Mouse (Mus musculus): Measurements from ENCODE around the gene Aptx. TPM values are rescaled to one million over a fixed set of nuclear protein-coding genes. Genes with fewer than 3 reads are reported as not detected.

Gene Aptx
- polyA plus RNA-seq, 1 experiment from 2014 or later, result 52.4 TPM

DNA sequence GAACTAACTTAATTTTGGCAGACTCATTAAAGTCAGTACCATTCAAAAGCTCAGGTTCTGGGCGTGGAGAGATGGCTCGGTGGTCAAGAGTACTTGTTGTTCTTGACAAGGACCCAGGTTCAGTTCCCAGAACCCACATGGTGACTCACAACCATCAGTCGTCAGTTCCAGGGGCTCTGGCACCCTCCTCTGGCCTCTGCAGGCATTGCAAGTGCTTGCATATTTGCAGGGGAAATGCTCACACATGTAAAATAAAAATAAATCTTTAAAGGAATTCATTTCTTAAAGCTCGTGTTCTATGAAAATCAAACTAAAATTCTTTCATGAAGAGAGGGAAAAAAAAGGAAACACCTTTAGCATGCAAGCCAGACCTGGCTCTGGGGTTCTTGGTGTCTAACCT, 62.0 kb downstream of the Aptx start:
- H3K27me3 ChIP-seq (ENCODE audit: control insufficient read depth, insufficient read depth, low read length), result no peaks in the 10 kb centered on the region
- H3K4me3 ChIP-seq (ENCODE audit: low read depth, low read length), result no peak overlapping the region
- H3K36me3 ChIP-seq (ENCODE audit: control insufficient read depth, insufficient read depth, low read length), result no peaks in the 10 kb centered on the region
- H3K4me1 ChIP-seq (ENCODE audit: control insufficient read depth, insufficient read depth, low read length), result no peaks in the 10 kb centered on the region
- H3K27ac ChIP-seq (ENCODE audit: low read depth, low read length), result no peak overlapping the region
- H3K9me3 ChIP-seq (ENCODE audit: control insufficient read depth, low read length), result no peaks in the 10 kb centered on the region
- no peak overlapping the region for H3K4me2 ChIP-seq (ENCODE audit: low read depth, low read length)
- WGBS, result 84% methylated on average over 4 of the region's 4 CpGs
- no peak for ATAC-seq (ENCODE audit: low read depth)
- no peak overlapping the region for H3K9ac ChIP-seq (replicated peaks; ENCODE audit: low read depth, low read length)

MicroRNAs within 50 kb of the gene (microRNA counts, 519-probe panel; counts per million panel counts)
- microRNA mmu-miR-207, result not detected

Small RNAs within 50 kb of the gene (microRNA-seq; reads per million reads assigned to microRNA genes)
- not detected for gene Mir207

Other genes starting within 250 kb of the Aptx start
- 1.9 and 3.3 TPM in 2 replicates for gene Tmem215, start 231.0 kb downstream of the Aptx start, polyA plus RNA-seq (2014; fragmentation: Nextera tagmentation; extraction: Ambion mirVana)
- 653 and 702 TPM in 2 replicates for gene Dnaja1, start 19.0 kb upstream of the Aptx start, polyA plus RNA-seq (2014; fragmentation: Nextera tagmentation; extraction: Ambion mirVana)
- 117 and 125 TPM in 2 replicates for gene Smu1, start 54.7 kb upstream of the Aptx start, polyA plus RNA-seq (2014; fragmentation: Nextera tagmentation; extraction: Ambion mirVana)
- gene B4galt1, start 150.8 kb upstream of the Aptx start, polyA plus RNA-seq (2014; fragmentation: Nextera tagmentation; extraction: Ambion mirVana), result 5.2 and 9.9 TPM in 2 replicates
- gene Spink4, start 216.9 kb upstream of the Aptx start, polyA plus RNA-seq (2014; fragmentation: Nextera tagmentation; extraction: Ambion mirVana), result not detected in 2 replicates
- gene Bag1, start 245.1 kb upstream of the Aptx start, polyA plus RNA-seq (2014; fragmentation: Nextera tagmentation; extraction: Ambion mirVana), result 195 and 239 TPM in 2 replicates
- gene Chmp5, start 245.2 kb upstream of the Aptx start, polyA plus RNA-seq (2014; fragmentation: Nextera tagmentation; extraction: Ambion mirVana), result 145 and 154 TPM in 2 replicates